Mouse (Mus musculus) ES-Bruce4 (cell line): ENCODE measurements around the gene Gm10491.

Experiments used
- CTCF ChIP-seq: IDR thresholded peaks from one replicate; pipeline ENCODE4 v1.8.1; 2011; ENCODE audit warnings: low read depth, low read length
- EP300 ChIP-seq: IDR thresholded peaks from 2 replicates; pipeline ENCODE4 v1.6.1; 2011; ENCODE audit warnings: low read depth, low read length; ENCODE audit not compliant: insufficient read depth
- POLR2A ChIP-seq: IDR thresholded peaks from one replicate; pipeline ENCODE4 v1.8.1; 2011; ENCODE audit warnings: low read length; ENCODE audit not compliant: insufficient read depth

GRCm38 (mm10) chrX:7947900-7948492 is 40.4 kb upstream of the Gm10491 start:
- TF ChIP-seq POLR2A (no peak), CTCF (no peak), EP300 (no peak)
